Mouse (Mus musculus) olfactory bulb, adult 2 months (tissue): ENCODE measurements around the gene Nr2c1.

Experiments used
- CTCF ChIP-seq: fragments of 200-500 bp; IDR thresholded peaks from 2 replicates; pipeline ENCODE4 v1.5.1; 2012; ENCODE audit warnings: low read depth, mild to moderate bottlenecking, low read length, moderate library complexity; ENCODE audit not compliant: insufficient read depth
- POLR2A ChIP-seq: fragments of 200-500 bp; IDR thresholded peaks from 2 replicates; pipeline ENCODE4 v1.6.1; 2012; ENCODE audit warnings: mild to moderate bottlenecking, low read depth, low read length, moderate library complexity; ENCODE audit not compliant: insufficient read depth

DNA sequence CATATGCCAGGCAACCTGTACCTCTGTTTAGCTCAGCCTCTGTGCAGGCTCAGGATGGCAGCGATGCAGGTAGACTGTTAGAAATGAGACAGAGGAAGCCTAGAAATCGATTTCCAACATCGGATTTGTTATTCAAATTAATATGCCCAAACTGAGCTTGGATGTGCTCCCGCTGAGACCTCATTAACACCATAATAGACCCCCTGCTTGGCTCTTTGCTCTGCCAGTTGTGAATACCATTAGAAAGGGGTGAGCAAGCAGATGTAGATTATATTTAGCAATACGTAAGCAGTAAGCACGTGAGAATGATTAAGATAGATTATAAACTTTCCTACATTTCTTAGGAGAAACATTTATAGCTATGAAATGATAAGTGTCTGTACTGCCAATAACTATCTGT is 24.9 kb downstream of the Nr2c1 start:
- TF ChIP-seq POLR2A: no peak
- TF ChIP-seq CTCF: no peak
